Mouse (Mus musculus): ENCODE data around the gene Chfr. TPM values are rescaled to one million over a fixed set of nuclear protein-coding genes. Genes with fewer than 3 reads are reported as not detected.

The Chfr gene
- polyA plus RNA-seq (2016; fragmentation: Nextera tagmentation; extraction: Ambion mirVana), result 29.1 and 30.5 TPM in 2 replicates

- 4% methylated on average over 46 of the region's 46 CpGs for WGBS (ENCODE audit: insufficient replicate concordance)
- peak within 1 kb of the TSS; percentile 91 for H3K9ac ChIP-seq
- peak within 1 kb of the TSS; percentile 81 for H3K4me2 ChIP-seq
- H3K4me3 ChIP-seq, result peak within 1 kb of the TSS; percentile 91
- H3K27ac ChIP-seq, result peak within 1 kb of the TSS; percentile 92
- 0 out of 2 replicates have a peak, but pooled peaks cover 9% of the 10 kb centered on the region for H3K9me3 ChIP-seq (replicated peaks)
- peaks cover 31% of the 10 kb centered on the region for H3K36me3 ChIP-seq
- peak; percentile 100 for ATAC-seq
- peaks cover 23% of the 10 kb centered on the region for H3K4me1 ChIP-seq
- no peaks in the 10 kb centered on the region for H3K27me3 ChIP-seq (replicated peaks)
These were observed at the start of gene Chfr for GRCm38 (mm10) chr5:110135293-110136086. Gene Chfr (plus strand): TSS chr5:110135842.

GRCm38 (mm10) chr5:110086161-110086866, 49.3 kb upstream of the Chfr start:
- H3K27ac ChIP-seq, result no peak overlapping the region
- no peak overlapping the region for H3K9ac ChIP-seq
- H3K4me2 ChIP-seq, result peak overlapping the region; percentile 45
- no peaks in the 10 kb centered on the region for H3K9me3 ChIP-seq (replicated peaks)
- H3K4me1 ChIP-seq, result no peaks in the 10 kb centered on the region
- H3K4me3 ChIP-seq, result peak overlapping the region; percentile 22
- WGBS (ENCODE audit: insufficient replicate concordance), result 39% methylated on average over 14 of the region's 14 CpGs
- H3K36me3 ChIP-seq, result no peaks in the 10 kb centered on the region
- no peaks in the 10 kb centered on the region for H3K27me3 ChIP-seq (replicated peaks)
- ATAC-seq, result peak; percentile 88

- H3K27ac ChIP-seq, result no peak overlapping the region
- H3K9ac ChIP-seq, result no peak overlapping the region
- WGBS (ENCODE audit: insufficient replicate concordance), result 63% methylated on average over 2 of the region's 2 CpGs
- H3K36me3 ChIP-seq, result no peaks in the 10 kb centered on the region
- H3K4me1 ChIP-seq, result peaks cover 19% of the 10 kb centered on the region
- no peaks in the 10 kb centered on the region for H3K27me3 ChIP-seq (replicated peaks)
- no peaks in the 10 kb centered on the region for H3K9me3 ChIP-seq (replicated peaks)
- no peak for ATAC-seq
- no peak overlapping the region for H3K4me3 ChIP-seq
- no peak overlapping the region for H3K4me2 ChIP-seq
These were observed 44.1 kb upstream of the Chfr start for GRCm38 (mm10) chr5:110091546-110091945.

GRCm38 (mm10) chr5:110094030-110094846, 41.4 kb upstream of the Chfr start, which contains the start of gene Gm35315:
Gene Gm35315 (minus strand): TSS chr5:110094420.
- Histone ChIP-seq H3K4me1 (peaks cover 19% of the 10 kb centered on the region), H3K27ac (peak within 1 kb of the TSS; percentile 85), H3K9me3 (replicated peaks) (no peaks in the 10 kb centered on the region), H3K36me3 (no peaks in the 10 kb centered on the region), H3K27me3 (replicated peaks) (peaks cover 7% of the 10 kb centered on the region; the same call in 1 of the 2 replicates), H3K9ac (peak within 1 kb of the TSS; percentile 69), H3K4me3 (peak within 1 kb of the TSS; percentile 59), H3K4me2 (peak within 1 kb of the TSS; percentile 83)
- WGBS (ENCODE audit: insufficient replicate concordance), result under 1% methylated on average over 25 of the region's 25 CpGs
- peak; percentile 97 for ATAC-seq

- H3K27ac ChIP-seq, result peak overlapping the region; percentile 85
- H3K27me3 ChIP-seq (replicated peaks), result peaks cover 12% of the 10 kb centered on the region
- H3K36me3 ChIP-seq, result no peaks in the 10 kb centered on the region
- 3% methylated on average over 4 of the region's 4 CpGs for WGBS (ENCODE audit: insufficient replicate concordance)
- peaks cover 19% of the 10 kb centered on the region for H3K4me1 ChIP-seq
- peak; percentile 38 for ATAC-seq
- peak overlapping the region; percentile 59 for H3K4me3 ChIP-seq
- peak overlapping the region; percentile 83 for H3K4me2 ChIP-seq
- peak overlapping the region; percentile 69 for H3K9ac ChIP-seq
- no peaks in the 10 kb centered on the region for H3K9me3 ChIP-seq (replicated peaks)
These were observed 40.8 kb upstream of the Chfr start for GRCm38 (mm10) chr5:110094847-110095213.

- Histone ChIP-seq H3K36me3 (peaks cover 18% of the 10 kb centered on the region), H3K4me2 (no peak overlapping the region), H3K4me3 (no peak overlapping the region), H3K9me3 (replicated peaks) (no peaks in the 10 kb centered on the region), H3K4me1 (peaks cover 40% of the 10 kb centered on the region), H3K27me3 (replicated peaks) (peaks cover 32% of the 10 kb centered on the region), H3K27ac (no peak overlapping the region), H3K9ac (no peak overlapping the region)
- WGBS (ENCODE audit: insufficient replicate concordance), result 81% methylated on average over 1 of the region's 1 CpGs
- no peak for ATAC-seq
These were observed 36.6 kb upstream of the Chfr start for GRCm38 (mm10) chr5:110098991-110099477.

- Histone ChIP-seq H3K9me3 (replicated peaks) (no peaks in the 10 kb centered on the region), H3K4me1 (peaks cover 35% of the 10 kb centered on the region), H3K27ac (no peak within 1 kb of the TSS), H3K4me2 (peak within 1 kb of the TSS; percentile 73), H3K27me3 (replicated peaks) (peaks cover 32% of the 10 kb centered on the region), H3K36me3 (peaks cover 27% of the 10 kb centered on the region), H3K4me3 (peak within 1 kb of the TSS; percentile 37), H3K9ac (no peak within 1 kb of the TSS)
- WGBS (ENCODE audit: insufficient replicate concordance), result 17% methylated on average over 25 of the region's 25 CpGs
- ATAC-seq, result peak; percentile 37; the same call in 1 of the 2 replicates
These were observed 35.7 kb upstream of the Chfr start, which contains the start of gene Plcxd1 for GRCm38 (mm10) chr5:110099656-110100580. Gene Plcxd1 (plus strand): TSS chr5:110099969.

- H3K27ac ChIP-seq, result no peak overlapping the region
- no peak overlapping the region for H3K9ac ChIP-seq
- peak; percentile 13; the same call in 1 of the 2 replicates for ATAC-seq
- H3K4me2 ChIP-seq, result peak overlapping the region; percentile 73
- peaks cover 28% of the 10 kb centered on the region for H3K4me1 ChIP-seq
- H3K9me3 ChIP-seq (replicated peaks), result no peaks in the 10 kb centered on the region
- H3K4me3 ChIP-seq, result peak overlapping the region; percentile 37
- H3K36me3 ChIP-seq, result peaks cover 39% of the 10 kb centered on the region
- WGBS (ENCODE audit: insufficient replicate concordance), result 3% methylated on average over 32 of the region's 37 CpGs
- peaks cover 32% of the 10 kb centered on the region for H3K27me3 ChIP-seq (replicated peaks)
These were observed 34.6 kb upstream of the Chfr start for GRCm38 (mm10) chr5:110100921-110101631.

GRCm38 (mm10) chr5:110101716-110102347, 33.8 kb upstream of the Chfr start:
- 0 out of 2 replicates have a peak, but pooled peaks have one; percentile 11 for ATAC-seq
- Histone ChIP-seq H3K4me3 (peak overlapping the region; percentile 37), H3K36me3 (peaks cover 45% of the 10 kb centered on the region), H3K9ac (no peak overlapping the region), H3K4me2 (peak overlapping the region; percentile 73), H3K9me3 (replicated peaks) (no peaks in the 10 kb centered on the region), H3K27me3 (replicated peaks) (peaks cover 32% of the 10 kb centered on the region), H3K4me1 (peaks cover 35% of the 10 kb centered on the region), H3K27ac (no peak overlapping the region)
- 13% methylated on average over 33 of the region's 34 CpGs for WGBS (ENCODE audit: insufficient replicate concordance)

GRCm38 (mm10) chr5:110102429-110102828, 33.2 kb upstream of the Chfr start:
- Histone ChIP-seq H3K9me3 (replicated peaks) (no peaks in the 10 kb centered on the region), H3K4me2 (peak overlapping the region; percentile 73; the same call in 1 of the 2 replicates), H3K9ac (no peak overlapping the region), H3K4me1 (peaks cover 40% of the 10 kb centered on the region), H3K27ac (no peak overlapping the region), H3K36me3 (peaks cover 45% of the 10 kb centered on the region), H3K27me3 (replicated peaks) (peaks cover 32% of the 10 kb centered on the region), H3K4me3 (no peak overlapping the region)
- WGBS (ENCODE audit: insufficient replicate concordance), result 82% methylated on average over 13 of the region's 13 CpGs
- ATAC-seq, result no peak

Measured in liver, embryonic 12.5 days (tissue).